Mouse (Mus musculus) WW6 (cell line): ENCODE measurements around the gene Saysd1.

Experiments
- DNase-seq: peaks from one replicate; pipeline ENCODE4 v3.0.0-alpha.2; 2013; ENCODE audit warnings: low read depth, low spot score

The Saysd1 gene

DNA sequence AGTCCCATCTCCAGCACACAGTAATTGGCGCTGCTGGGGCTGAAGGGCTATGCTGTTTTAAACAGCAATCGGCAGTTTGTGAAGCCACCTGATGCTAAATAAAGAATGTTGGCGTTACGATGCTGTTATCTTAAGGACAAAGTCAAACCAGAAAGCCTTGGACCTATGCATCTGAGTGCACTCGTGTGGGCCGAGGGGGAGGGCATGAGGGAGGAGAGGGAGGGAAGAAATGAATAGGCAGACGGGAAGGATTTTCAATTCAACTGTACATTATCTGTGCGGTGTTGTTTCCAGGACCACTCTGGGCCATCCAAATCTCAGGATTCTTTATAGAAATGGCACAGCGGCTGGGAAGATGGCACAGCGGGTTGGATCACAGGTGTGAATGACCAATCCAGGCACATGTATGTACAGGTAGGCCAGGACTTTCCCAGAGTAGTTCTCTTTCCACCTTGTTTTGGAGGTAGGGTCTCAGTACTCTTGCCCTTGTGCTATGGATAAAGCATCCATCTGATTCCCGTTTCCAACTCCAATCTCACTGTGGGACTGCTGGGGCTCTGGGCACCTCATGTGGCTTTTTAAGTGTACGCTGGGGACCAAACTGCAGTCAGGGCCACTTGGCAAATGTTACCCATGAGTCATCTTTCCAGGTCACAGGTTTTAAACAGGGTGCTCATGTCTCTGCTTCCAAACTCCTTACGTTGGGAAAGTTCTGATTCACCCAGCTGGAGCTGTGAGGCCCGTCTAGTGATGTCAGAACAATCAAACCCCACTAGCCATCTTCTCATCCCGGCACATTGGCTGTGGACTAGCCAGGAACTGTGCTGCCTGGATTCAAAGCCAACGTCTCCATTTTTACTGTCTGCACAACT lies at the start of gene Saysd1:
Gene Saysd1 (minus strand): TSS at position 51 of the 872 bp plus-strand sequence.
- DNase-seq = no peak

DNA sequence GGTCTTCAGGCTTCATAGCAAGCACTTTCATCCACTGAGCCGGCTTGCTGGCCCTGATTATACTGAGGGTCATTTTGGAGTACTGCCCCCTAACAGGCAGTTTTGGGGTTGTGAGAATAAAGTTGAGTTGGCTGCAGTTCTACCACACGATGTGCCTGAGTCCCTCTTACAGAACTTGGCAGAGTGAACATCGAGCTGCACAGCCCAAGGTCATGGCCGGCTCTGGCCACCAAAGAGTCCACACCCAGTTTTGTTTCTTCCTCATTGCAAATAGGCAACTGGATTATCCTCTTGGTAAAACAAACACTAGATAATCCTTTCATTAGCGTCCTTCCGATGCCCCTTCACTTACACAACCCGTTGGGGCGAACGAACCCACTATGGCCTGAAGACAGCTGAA lies 47.1 kb upstream of the Saysd1 start:
- no peak for DNase-seq

DNA sequence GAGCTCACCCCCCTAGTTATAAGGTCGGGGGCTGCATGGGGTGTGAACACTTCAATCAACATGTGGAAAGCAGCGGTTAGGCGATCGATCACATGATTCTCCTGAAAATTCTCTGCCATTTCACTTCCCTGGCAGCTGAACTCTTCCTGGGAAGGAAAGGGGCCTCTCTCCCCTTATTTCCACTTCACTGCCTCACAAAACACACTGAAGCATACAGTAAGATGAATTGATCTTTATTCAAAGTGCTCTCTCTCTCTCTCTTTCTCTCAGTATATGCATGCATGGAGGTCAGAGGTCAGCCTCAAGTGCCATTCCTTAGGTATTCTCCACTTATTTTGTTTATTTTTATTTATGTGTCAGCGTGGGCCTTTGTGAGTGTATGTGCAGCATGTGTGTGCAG lies 45.4 kb upstream of the Saysd1 start:
- no peak for DNase-seq

DNA sequence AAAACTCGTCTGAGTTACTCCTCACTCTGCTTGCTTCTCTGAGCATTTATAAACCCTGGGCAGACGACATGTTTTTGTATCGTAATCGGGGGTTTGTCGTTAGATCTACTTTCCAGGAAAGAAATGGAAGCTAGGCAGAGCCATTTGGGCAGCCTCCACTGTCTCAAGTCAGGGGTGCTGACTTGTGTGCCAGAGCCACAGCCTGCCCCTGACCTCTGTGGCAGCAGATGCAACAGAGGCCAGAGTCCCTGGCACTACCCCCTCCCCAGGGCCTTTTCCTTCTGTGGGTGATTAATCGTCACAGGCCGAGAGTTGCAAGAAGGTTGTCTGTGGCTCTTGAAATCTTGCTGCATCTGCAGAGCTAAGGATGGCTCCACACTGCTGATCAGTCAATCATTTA lies 44.3 kb upstream of the Saysd1 start:
- DNase-seq = no peak

DNA sequence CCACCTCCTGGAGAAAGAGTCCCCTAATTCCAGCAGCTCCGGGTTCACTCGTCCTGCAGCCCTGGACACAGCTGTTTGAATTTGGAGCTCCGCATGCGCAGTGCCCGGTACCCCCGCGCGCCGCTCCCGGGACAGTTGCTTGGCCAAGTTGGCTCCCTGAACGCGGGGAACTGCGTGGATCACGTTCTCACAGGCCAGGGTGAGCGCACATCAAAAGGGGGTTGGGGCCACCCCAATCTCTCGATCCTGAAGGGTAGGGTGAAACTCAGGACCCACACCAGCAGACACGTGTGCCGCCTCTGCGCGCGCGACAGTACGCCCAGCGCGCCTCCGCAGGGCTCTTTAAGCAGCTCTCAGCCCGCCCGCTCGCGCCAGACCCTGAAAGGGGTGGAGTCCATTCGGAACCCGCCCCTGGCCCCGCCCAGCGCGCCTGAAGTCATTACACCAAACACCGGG lies 43.2 kb upstream of the Saysd1 start, which contains the start of gene Kcnk5:
Gene Kcnk5 (minus strand): TSS at position 344 of the 456 bp plus-strand sequence.
- peak; percentile 82 for DNase-seq

DNA sequence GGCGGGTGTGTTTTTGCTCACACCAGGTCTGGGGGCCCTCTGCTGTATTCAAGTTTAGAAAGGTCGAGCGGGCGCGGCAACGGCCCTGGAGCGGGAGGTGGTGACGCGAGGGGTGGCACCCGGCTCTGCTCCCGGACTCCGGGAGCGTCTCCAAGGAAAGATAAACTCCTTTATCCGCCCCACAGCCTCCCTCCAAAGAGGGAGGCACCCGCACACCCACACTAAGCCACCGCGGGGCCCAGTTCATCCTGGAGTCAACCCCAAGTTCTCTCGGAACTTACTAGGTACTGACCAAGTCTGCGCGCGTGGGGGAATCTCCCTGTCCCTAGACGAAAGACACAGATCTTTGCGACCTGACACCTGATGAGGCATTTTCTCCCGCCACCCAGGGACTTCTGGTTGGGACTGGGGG lies 42.4 kb upstream of the Saysd1 start:
- no peak for DNase-seq

DNA sequence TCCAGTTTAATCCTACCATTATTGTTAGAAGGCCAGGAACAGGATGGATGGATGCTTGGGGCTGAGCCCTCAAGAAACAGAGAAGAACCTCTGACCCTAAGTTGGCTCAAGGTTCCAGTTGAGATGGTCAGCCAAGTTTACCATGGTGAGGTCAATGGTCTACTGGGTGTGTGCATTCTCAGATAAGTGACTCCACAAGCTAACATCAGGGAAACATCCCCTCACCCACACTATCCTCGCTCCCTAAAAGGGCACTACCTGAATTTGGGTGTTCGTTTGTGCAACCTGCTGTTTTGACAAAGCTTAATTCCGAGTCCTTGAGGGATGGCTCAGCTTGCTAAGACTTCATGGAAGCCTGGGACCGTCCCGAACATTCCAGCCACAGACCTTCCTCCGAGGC lies 42.0 kb upstream of the Saysd1 start:
- no peak for DNase-seq

DNA sequence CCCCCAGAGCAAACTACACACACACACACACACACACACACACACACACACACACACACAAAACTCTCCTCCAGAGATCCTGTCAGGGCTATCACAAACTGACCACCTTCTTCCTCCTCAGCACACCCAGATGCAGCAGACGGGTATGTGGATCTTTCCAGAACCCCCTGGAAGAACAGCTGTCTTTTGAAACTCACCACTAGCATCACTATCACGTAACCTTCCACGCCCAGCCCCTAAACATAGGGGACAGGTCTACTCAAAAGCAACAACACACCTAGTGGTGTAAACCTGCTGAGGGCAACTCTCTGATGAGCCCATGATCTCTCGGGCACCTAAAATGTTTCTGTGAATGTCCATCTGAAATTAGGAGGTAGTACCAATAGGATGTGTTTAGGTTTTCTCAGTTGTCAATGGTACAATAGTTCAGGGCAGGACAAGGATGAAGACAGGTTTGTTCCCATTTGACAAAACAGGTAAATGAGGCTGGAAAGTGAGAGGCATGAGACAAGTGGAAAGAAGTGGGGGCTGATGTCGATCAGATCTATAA lies 41.5 kb upstream of the Saysd1 start:
- no peak for DNase-seq

DNA sequence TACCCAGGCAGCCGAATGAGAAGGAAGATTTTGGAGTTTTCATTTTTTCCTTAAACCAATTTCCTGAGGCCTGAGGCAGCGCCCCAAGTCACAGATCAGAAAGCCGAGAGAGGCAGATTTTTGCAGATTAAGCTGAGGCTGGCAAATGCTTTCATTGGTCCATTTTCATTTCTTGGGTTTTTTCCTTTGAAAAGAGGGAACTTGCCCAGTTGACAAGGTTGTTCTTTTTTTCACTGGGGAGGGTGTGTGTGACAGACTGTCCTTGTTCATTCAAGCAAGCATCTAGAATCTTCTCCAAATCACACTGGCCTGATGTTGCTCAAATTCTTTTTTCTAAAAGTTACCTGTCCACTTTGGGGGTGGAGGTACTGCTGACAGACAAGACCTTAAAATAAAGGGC lies 40.7 kb upstream of the Saysd1 start:
- DNase-seq = no peak

DNA sequence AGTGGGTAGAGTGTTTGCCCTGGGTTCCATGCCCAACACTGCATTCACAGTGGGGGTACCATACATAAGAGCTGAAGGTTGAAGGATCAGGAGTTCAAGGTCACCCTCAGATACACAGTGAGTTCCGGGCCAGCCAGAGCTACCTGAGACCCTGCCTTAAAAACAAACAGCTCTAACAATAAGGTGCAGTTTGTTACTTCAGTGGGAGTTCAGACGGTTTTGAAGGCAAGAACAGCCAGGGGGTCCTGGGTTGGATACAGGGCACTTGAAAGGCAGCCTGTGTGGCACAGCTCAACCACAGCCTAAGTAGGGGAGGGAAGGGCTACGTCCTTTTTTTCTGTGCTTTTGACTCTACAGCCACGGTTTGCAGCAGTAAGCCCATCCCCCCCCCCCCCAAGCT lies 40.3 kb upstream of the Saysd1 start:
- no peak for DNase-seq

DNA sequence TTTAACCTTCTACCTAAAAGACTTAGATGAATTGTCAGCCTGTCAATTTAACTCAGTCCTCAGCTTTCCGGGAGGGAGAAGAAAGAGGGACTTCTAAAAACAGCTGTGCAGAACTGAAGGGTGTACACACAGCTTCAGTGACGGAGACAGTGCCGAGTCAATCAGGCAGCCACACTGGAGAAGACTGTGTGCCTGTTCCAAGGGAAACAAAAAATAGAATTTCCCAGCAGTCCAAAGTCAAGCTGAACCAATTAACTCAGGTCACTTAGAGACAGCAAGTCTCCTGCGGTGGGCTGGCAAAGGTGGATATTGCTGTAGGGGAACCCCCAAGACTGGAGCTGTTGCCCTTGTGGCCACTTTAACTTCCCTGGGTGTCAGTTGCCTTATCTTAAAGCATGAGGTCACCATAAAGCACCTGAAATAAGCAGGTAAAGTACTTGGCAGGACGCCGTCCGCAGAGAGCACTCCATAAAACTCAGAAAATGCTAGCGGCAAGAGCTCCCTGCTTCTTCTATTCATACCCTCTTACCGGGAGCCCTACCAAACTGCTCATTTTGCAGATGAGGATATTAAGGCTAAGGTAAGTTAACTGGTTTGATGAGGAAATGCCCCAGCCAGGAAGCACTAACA lies 39.3 kb upstream of the Saysd1 start:
- DNase-seq = no peak

DNA sequence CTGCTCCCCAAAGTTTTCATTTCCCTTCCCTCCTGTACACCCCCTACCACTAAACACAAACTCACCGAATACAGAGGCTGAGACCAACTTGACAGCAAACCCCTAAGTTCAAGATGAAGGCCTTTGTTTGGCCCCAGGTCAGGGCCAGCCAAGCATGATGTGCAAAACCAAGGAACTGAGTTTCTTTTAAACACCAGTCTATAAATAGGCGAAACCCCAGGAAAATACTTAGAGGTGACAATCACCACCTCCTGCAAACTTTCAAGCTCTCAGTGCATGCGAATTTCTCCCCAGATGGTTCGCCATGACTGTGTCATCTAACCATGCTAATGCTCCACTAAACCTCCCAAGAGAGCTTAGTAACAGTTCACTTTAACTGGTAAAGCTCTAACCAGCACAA lies 37.4 kb upstream of the Saysd1 start:
- DNase-seq = no peak

DNA sequence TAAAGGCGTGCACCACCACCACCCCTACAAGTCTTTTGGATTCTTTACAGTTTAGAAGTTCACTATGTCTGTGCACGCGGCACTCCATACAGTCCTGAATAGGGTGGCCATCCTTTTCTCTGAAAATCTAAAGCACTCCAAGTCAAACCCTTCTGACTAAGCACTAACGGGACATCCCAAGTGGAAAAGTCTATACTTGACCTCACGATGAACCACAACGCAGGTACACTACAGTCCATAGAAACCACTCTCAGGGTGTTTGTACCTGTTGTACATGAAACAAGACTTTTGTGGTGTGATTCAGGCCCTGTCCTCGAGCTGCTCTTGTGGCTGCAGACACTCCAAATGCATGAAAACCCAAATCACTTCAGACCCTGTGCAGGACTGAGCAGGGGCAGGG lies 36.8 kb upstream of the Saysd1 start:
- no peak for DNase-seq

DNA sequence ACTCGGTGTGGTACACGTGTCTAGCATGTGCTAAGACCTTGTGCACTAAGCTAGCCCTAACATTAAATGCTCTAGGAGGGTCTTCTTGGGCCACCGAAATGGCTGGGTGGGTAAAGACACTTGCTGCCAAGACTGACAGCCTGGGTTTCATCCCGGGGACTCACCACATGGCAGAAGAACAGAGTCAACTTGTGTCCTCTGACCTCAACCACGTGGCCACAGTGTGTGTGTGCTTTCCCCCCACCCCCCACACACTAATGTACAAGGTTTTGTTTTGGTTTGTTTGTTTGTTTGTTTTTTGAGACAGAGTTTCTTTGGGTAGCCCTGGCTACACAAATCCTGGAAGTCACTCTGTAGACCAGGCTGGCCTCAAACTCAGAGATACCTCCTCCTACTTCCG lies 36.4 kb upstream of the Saysd1 start:
- no peak for DNase-seq

DNA sequence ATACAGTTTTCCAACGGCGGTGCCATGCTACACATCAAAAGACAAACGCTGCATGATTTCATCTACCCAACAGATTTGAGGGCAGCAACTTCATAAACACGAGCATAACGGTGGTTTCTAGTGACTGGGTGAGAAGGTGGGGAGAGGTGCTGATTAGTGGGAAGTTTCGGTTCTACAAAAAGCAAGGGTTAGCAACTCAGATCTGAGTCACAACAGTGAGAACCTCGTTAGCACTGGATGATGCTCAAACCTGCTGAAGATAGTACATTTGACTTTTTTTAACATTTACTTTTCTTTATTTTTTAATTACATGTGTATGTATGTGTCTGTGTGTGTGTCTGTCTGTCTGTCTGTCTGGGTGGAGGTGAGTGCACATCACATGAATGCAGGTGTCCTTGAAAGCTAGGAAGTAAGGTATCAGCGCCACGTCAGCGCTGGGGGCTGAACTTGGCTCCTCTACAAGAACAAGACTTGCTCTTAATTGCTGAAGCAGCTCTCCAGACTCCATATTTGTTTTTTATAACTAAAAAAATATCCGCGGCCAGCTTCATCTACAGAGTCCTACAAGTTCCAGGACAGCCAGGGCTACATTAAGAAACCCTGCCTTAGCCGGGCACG lies 35.6 kb upstream of the Saysd1 start:
- no peak for DNase-seq

DNA sequence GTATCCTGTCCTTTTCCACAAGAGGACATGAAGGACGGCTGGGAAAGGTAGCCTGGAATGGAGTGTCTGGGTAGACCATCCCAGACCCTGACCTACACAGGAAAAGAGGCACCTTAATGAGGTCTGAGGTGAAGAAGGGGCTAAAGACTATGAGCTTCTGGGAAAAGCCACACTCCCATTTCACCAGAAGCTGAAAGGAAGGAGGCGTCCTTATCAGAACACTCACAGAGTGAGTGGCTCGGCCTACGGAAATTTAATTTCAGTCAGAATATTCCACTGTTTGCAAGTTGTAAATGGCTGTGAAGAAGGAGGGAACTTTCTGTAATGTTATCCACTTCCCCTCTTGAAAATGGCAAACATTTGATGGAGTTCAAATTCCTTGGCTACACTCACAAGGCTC lies 34.6 kb upstream of the Saysd1 start:
- DNase-seq = no peak

DNA sequence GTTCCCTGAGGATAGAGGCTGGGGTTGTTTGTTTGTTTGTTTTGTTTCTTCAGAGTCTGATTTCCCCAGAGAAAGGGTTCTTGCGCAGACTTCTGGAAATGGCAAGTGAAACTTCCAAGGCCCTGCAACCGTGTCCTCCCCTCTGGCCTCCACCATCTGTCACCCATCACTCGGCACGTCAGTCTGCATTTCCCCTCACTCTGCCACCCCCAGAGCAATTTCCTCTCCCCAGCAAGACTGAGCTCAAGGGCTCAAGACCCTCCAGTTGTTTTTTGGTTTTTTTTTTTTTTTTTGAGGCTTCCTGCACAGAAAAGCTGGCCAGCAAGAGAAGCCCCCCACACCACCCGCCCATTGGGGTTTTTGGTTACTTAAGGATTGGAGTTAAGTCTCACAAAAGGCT lies 34.2 kb upstream of the Saysd1 start:
- no peak for DNase-seq

DNA sequence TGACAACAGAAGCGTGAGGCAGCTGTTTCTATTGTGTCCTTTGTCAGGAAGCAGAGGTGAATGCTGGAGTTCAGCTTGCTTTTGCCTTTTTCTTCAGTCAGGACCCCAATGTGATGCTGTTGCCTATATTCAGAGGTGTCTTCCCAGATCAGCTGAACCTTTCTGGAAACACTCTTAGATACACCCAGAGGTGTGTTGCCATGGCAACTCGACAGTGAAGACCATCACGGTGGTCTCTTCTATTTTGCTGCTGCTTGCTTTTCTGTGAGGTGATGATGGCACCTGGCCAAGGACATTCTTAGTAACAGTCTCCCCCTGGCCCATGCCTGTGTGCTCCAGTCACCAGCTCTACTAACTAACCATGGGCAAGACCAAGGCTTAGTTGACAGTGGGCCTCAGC lies 33.5 kb upstream of the Saysd1 start:
- DNase-seq = no peak

DNA sequence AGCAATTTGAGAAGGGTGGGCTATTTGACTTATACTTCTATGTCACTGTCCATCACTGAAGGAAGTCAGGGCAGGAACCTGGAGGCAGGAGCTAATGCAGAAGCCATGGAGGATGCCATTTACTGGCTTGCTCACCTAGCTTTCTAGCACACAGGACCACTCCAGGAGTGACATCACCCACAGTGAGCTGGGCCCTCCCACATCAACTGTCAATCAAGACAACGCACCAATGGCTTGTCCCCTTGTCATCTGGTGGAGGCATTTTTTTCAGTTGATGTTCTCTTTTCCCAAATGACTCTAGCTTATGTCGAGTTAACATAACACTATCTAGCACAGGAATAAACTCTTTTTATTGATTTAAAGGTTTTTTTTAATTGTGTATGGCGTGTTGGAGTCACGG lies 30.9 kb upstream of the Saysd1 start:
- DNase-seq = no peak

DNA sequence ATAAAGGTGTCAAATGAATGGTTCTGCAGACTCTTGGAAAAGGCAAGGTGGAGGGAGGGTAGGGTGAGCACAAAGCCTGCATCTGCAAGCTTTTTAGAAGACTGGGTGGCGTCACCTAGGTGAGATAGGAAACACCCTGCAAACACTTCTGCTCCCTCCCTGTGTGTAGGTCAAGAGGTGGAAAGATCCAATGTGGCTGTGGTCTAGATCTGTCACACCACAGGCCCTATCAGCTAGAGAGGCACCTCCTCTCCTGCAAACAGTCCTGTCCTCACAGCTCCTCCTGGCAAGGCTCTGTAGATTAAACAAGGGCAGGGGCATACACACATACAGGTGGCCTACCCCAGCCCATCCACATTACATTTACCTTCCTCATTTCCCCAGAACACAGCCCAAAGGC lies 30.1 kb upstream of the Saysd1 start:
- no peak for DNase-seq

DNA sequence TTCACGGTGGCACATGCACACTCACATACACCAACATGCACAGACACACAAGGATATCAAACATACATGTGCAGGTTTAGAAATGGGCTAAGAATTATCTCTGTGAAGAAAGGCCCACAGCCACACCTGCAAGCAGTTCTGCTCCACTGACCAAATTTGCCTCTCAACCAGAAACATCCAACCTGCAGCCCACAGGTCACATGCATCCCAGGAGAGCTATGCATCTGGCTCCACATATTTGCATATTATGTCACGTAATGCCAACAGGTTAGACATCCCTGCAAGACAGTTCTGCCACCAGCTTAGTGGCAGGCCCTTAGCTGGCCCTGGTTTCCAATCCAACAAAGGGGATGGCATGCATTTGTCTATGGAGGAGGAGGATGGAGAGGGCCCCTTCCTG lies 29.7 kb upstream of the Saysd1 start:
- DNase-seq = no peak

DNA sequence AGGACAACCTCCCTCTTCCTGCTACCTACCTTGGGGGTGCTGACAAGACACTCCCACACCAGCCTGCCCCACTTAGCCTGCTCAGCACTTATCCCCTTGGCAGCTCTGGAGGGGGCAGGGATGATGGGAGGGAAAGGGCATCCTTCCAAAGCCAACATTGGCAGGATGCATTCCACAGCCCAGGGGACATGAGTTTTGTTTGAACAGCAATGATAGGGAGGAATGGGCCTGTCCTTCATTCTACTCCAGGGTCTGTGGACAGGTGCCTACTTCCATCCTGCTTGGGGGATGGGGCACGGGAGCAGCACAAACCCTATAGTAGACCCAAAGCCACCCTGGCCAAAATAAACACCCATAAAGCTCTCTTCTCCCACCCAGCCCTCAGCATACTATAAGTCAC lies 27.1 kb upstream of the Saysd1 start:
- no peak for DNase-seq
